Mouse (Mus musculus) c-Kit-positive CD71-positive TER-119-positive erythroid progenitor cells, embryonic 14.5 days (primary cell): ENCODE results near the gene Stra6.

Experiments
- DNase-seq: peaks from one replicate; pipeline ENCODE4 v3.0.0-alpha.2; 2013; ENCODE audit warnings: low spot score

Gene Stra6

GRCm38 (mm10) chr9:58174818-58175251 lies 111.2 kb downstream of the Stra6 start:
- DNase-seq = no peak

GRCm38 (mm10) chr9:58175745-58176487 lies 112.3 kb downstream of the Stra6 start:
- no peak for DNase-seq

GRCm38 (mm10) chr9:58177165-58177564 lies 113.6 kb downstream of the Stra6 start:
- DNase-seq = no peak

GRCm38 (mm10) chr9:58179390-58179789 lies 115.8 kb downstream of the Stra6 start:
- DNase-seq = no peak

- DNase-seq = no peak
These were observed 120.9 kb downstream of the Stra6 start for GRCm38 (mm10) chr9:58184456-58184855.

- DNase-seq = no peak
These were observed 130.6 kb downstream of the Stra6 start for GRCm38 (mm10) chr9:58194222-58194621.

- no peak for DNase-seq
These were observed 132.1 kb downstream of the Stra6 start for GRCm38 (mm10) chr9:58195671-58196070.

- DNase-seq = no peak
These were observed 132.6 kb downstream of the Stra6 start for GRCm38 (mm10) chr9:58196141-58196540.

- no peak for DNase-seq
These were observed 133.3 kb downstream of the Stra6 start for GRCm38 (mm10) chr9:58196610-58197567.

- DNase-seq = no peak
These were observed 134.5 kb downstream of the Stra6 start for GRCm38 (mm10) chr9:58197781-58198701.

- no peak for DNase-seq
These were observed 135.3 kb downstream of the Stra6 start for GRCm38 (mm10) chr9:58198801-58199371.

- DNase-seq = no peak
These were observed 136.0 kb downstream of the Stra6 start for GRCm38 (mm10) chr9:58199381-58200269.

GRCm38 (mm10) chr9:58200270-58201090 lies 136.9 kb downstream of the Stra6 start:
- DNase-seq = no peak

- DNase-seq = no peak
These were observed 137.7 kb downstream of the Stra6 start for GRCm38 (mm10) chr9:58201091-58201842.

- no peak for DNase-seq
These were observed 138.4 kb downstream of the Stra6 start for GRCm38 (mm10) chr9:58201861-58202549.

GRCm38 (mm10) chr9:58202676-58203453 lies 139.3 kb downstream of the Stra6 start:
- no peak for DNase-seq
